Mouse (Mus musculus) kidney, postnatal 0 days (tissue): ENCODE data around the gene Tmem131. TPM values are rescaled to one million over a fixed set of nuclear protein-coding genes. Genes with fewer than 3 reads are reported as not detected.

ENCODE experiments used
- ATAC-seq: fragments of 200-750 bp; cut with Nextera tagmentation; replicated peaks from 2 replicates; pipeline ENCODE4 v1.8.0; 2017; ENCODE audit warnings: low read depth, moderate number of reproducible peaks, moderate TSS enrichment, moderate library complexity; ENCODE audit not compliant: low FRiP score
- DNase-seq: peaks from one replicate; pipeline ENCODE4 v3.0.0-alpha.2; 2016; ENCODE audit warnings: low spot score
- H3K27ac ChIP-seq: fragments of 300-500 bp; sonication (generic); 2 replicates; pipeline ENCODE4 v1.5.1; 2014; ENCODE audit warnings: mild to moderate bottlenecking
- H3K27me3 ChIP-seq: fragments of 300-500 bp; sonication (generic); 2 replicates; pipeline ENCODE4 v1.6.1; 2014; ENCODE audit warnings: low read length, mixed read lengths; ENCODE audit not compliant: insufficient read depth
- H3K36me3 ChIP-seq: fragments of 300-500 bp; sonication (generic); 2 replicates; pipeline ENCODE4 v1.6.1; 2014; ENCODE audit warnings: low read length, mixed read lengths; ENCODE audit not compliant: insufficient read depth
- H3K4me1 ChIP-seq: fragments of 300-500 bp; sonication (generic); replicated peaks from 2 replicates; pipeline ENCODE4 v1.6.1; 2014; ENCODE audit warnings: antibody characterized with exemption, low read length, mixed read lengths; ENCODE audit not compliant: insufficient read depth
- H3K4me2 ChIP-seq: fragments of 300-500 bp; sonication (generic); 2 replicates; pipeline ENCODE4 v1.6.1; 2014; ENCODE audit warnings: mild to moderate bottlenecking, low read length, moderate library complexity, mixed read lengths
- H3K4me3 ChIP-seq: fragments of 300-500 bp; sonication (generic); replicated peaks from 2 replicates; pipeline ENCODE4 v1.5.1; 2014; ENCODE audit warnings: low read depth, low read length
- H3K9ac ChIP-seq: fragments of 300-500 bp; sonication (generic); 2 replicates; pipeline ENCODE4 v1.6.1; 2014; ENCODE audit warnings: low read depth, low read length
- H3K9me3 ChIP-seq: fragments of 300-500 bp; sonication (generic); replicated peaks from 2 replicates; pipeline ENCODE4 v1.6.1; 2016; ENCODE audit warnings: low read length, inconsistent platforms, mixed read lengths
- CTCF ChIP-seq: IDR thresholded peaks from 2 replicates; pipeline ENCODE4 v1.5.1; 2016; ENCODE audit warnings: antibody characterized with exemption, low read depth, mild to moderate bottlenecking, moderate library complexity
- WGBS: fragments of 180-500 bp; shearing (Covaris S2); extraction: QIAGEN DNeasy Blood & Tissue Kit; methylation state at CpG from one replicate; pipeline ENCODE4 v1.1.7; 2014; 5-methylcytosine and 5-hydroxymethylcytosine counted together
- polyA plus RNA-seq: library from polyadenylated mRNA; unstranded; fragments of >200 nt; fragmentation: Nextera tagmentation; extraction: Ambion mirVana; gene quantifications from 2 replicates; pipeline ENCODE4 v1.2.1, GENCODE M21; 2015

Gene Tmem131
- polyA plus RNA-seq, 1 experiment from 2014 or later: 9.0 TPM

DNA sequence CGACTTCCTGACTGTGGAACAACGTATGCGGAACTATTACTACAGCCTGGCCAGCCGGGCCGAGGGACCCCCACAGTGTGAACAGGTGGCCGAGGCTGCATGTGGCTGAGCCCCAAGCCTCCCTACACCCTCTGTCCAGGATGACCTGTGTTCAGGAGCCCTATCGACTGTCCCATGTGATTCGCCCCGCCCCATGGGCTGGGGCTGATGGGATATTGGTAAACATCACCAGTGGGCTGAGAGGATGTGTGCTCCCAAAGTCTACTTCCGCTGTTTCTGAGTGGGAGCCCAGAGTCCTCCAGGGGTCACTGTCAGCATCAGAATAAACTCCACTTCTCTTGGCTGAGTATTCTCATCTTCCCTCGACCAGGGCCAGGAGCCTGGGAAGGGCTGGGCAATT is 161.0 kb downstream of the Tmem131 start:
- Histone ChIP-seq H3K9ac (no peak overlapping the region), H3K27me3 (no peaks in the 10 kb centered on the region), H3K36me3 (no peaks in the 10 kb centered on the region), H3K4me1 (0 out of 2 replicates have a peak, but pooled peaks cover 4% of the 10 kb centered on the region), H3K9me3 (no peaks in the 10 kb centered on the region), H3K27ac (no peak overlapping the region), H3K4me3 (no peak overlapping the region), H3K4me2 (no peak overlapping the region)
- ATAC-seq (no peak), DNase-seq (no peak)
- TF ChIP-seq CTCF: no peak
- 76% methylated on average over 11 of the region's 11 CpGs for WGBS

DNA sequence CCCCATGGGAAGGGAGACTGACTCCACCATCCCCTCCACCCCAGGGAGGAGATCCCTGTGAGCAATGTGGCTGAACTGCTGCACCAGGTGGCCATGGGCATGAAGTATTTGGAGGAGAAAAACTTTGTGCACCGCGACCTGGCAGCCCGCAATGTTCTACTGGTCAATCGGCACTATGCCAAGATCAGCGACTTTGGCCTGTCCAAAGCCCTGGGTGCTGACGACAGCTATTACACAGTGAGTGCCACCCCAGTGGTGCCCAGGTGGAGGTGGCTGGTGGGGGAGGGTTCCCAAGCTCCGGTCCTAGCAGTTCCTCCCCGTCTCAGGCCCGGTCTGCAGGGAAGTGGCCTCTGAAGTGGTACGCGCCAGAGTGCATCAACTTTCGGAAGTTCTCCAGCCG is 162.7 kb downstream of the Tmem131 start:
- no peak for TF ChIP-seq CTCF
- ATAC-seq (no peak), DNase-seq (no peak)
- Histone ChIP-seq H3K4me1 (0 out of 2 replicates have a peak, but pooled peaks cover 4% of the 10 kb centered on the region), H3K36me3 (no peaks in the 10 kb centered on the region), H3K9me3 (no peaks in the 10 kb centered on the region), H3K4me3 (no peak overlapping the region), H3K9ac (no peak overlapping the region), H3K27ac (no peak overlapping the region), H3K4me2 (no peak overlapping the region), H3K27me3 (no peaks in the 10 kb centered on the region)
- WGBS: 82% methylated on average over 13 of the region's 13 CpGs

DNA sequence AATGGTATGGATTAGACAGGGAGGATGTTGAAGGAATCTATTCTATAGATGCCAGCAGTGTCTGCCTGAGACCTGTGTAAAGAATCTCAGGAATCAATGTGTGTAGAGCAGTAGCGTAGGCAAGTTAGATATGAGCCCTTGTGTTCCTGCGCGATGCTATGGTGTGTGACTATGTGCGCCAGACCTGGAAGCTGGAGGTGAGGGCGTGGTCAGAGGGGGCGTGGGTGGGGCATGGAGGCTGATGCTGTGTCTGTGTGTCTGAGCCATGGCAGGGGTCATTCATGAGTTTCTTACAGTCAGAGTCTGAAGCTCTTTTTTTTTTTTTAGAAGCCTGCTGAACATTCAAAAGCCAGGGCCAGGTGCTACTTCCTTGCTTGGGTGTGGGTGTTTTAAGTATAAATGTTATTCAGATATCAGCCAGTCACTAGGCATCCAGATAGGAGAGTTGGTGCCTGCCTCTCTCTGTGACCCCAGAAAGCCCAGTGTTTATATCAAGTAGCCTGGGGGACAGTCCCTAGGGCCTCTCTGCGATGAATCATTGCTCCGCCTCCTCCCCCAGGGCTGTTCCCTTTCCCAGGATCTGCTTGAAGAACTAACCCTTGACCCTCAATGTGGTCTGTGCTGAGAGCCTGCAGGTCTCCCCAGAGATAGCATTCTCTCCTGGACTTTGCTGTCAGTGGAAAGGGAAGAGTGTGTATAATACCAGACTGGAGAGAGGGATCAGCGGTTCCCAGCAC is 171.1 kb downstream of the Tmem131 start:
- H3K4me1 ChIP-seq: no peaks in the 10 kb centered on the region
- no peaks in the 10 kb centered on the region for H3K27me3 ChIP-seq
- no peak for ATAC-seq
- no peak overlapping the region for H3K27ac ChIP-seq
- H3K9me3 ChIP-seq: no peaks in the 10 kb centered on the region
- H3K36me3 ChIP-seq: no peaks in the 10 kb centered on the region
- WGBS: 79% methylated on average over 9 of the region's 9 CpGs
- no peak overlapping the region for H3K4me2 ChIP-seq
- DNase-seq: no peak
- H3K9ac ChIP-seq: no peak overlapping the region
- TF ChIP-seq CTCF: no peak
- H3K4me3 ChIP-seq: no peak overlapping the region

- Histone ChIP-seq H3K36me3 (no peaks in the 10 kb centered on the region), H3K9ac (no peak overlapping the region), H3K27ac (no peak overlapping the region), H3K4me2 (peak overlapping the region; percentile 47), H3K9me3 (no peaks in the 10 kb centered on the region), H3K27me3 (no peaks in the 10 kb centered on the region), H3K4me3 (peak overlapping the region; percentile 24), H3K4me1 (no peaks in the 10 kb centered on the region)
- ATAC-seq (0 out of 2 replicates have a peak, but pooled peaks have one; percentile 23), DNase-seq (no peak)
- 21% methylated on average over 27 of the region's 27 CpGs for WGBS
- TF ChIP-seq CTCF: no peak
These were observed 172.5 kb downstream of the Tmem131 start for GRCm38 (mm10) chr1:36770998-36771397.

GRCm38 (mm10) chr1:36769951-36770350 is 173.5 kb downstream of the Tmem131 start:
- ATAC-seq (no peak), DNase-seq (no peak)
- H3K27ac ChIP-seq: no peak overlapping the region
- H3K9ac ChIP-seq: no peak overlapping the region
- no peaks in the 10 kb centered on the region for H3K36me3 ChIP-seq
- H3K9me3 ChIP-seq: no peaks in the 10 kb centered on the region
- TF ChIP-seq CTCF: no peak
- no peaks in the 10 kb centered on the region for H3K27me3 ChIP-seq
- H3K4me2 ChIP-seq: no peak overlapping the region
- H3K4me1 ChIP-seq: no peaks in the 10 kb centered on the region
- no peak overlapping the region for H3K4me3 ChIP-seq
- WGBS: 93% methylated on average over 1 of the region's 1 CpGs

DNA sequence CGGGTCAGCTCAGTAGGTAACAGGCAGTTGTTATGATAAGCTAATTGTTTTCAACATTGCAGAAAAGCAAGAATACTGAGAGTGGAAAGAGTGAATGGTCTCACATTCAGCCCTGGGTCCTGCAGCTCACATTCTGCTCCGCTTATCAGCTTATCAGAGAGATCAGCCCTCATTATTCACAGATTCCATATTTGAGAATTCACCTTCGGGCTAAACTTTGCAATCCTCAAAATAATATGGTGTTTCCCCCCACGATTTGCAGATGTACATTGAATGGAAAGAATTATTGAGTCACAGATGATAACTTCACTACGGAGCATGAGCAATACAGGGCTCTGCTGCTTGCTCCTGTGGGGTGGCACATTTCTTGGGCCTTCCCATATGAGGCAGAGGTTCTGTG is 174.7 kb downstream of the Tmem131 start:
- Histone ChIP-seq H3K9me3 (no peaks in the 10 kb centered on the region), H3K4me1 (no peaks in the 10 kb centered on the region), H3K36me3 (no peaks in the 10 kb centered on the region), H3K27ac (no peak overlapping the region), H3K9ac (no peak overlapping the region), H3K4me2 (no peak overlapping the region), H3K27me3 (no peaks in the 10 kb centered on the region), H3K4me3 (no peak overlapping the region)
- no peak for DNase-seq
- ATAC-seq: no peak
- 73% methylated on average over 5 of the region's 5 CpGs for WGBS
- no peak for TF ChIP-seq CTCF
